Mouse (Mus musculus) kidney, adult 11 months (tissue): ENCODE results near the gene Aoc2.

ENCODE experiments used
- DNase-seq: peaks from one replicate; pipeline ENCODE4 v3.0.0; 2022

The Aoc2 gene

DNA sequence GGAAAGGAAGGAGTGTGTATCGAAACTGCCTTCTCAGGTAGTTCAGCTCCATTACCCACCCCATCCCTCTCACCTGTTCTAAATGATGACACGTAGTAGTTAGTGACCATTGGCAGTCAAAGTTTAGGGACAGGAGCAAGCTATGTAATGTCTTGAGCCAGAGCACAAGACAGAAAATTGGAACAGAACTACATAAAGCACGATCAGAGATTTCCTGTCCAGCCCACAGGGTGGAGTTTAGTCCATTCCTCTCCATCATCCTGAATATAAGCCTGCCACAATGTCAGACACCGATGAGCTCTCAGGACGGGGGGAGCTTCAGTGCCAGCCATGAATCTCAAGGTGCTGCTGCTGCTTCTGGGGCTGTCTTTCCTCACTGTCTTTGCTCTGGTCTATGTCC is at the start of gene Aoc2:
Gene Aoc2 (plus strand): TSS at position 301 of the 400 bp plus-strand sequence.
- DNase-seq: no peak

- DNase-seq: no peak
These were observed 49.6 kb upstream of the Aoc2 start for GRCm38 (mm10) chr11:101275309-101275708.

DNA sequence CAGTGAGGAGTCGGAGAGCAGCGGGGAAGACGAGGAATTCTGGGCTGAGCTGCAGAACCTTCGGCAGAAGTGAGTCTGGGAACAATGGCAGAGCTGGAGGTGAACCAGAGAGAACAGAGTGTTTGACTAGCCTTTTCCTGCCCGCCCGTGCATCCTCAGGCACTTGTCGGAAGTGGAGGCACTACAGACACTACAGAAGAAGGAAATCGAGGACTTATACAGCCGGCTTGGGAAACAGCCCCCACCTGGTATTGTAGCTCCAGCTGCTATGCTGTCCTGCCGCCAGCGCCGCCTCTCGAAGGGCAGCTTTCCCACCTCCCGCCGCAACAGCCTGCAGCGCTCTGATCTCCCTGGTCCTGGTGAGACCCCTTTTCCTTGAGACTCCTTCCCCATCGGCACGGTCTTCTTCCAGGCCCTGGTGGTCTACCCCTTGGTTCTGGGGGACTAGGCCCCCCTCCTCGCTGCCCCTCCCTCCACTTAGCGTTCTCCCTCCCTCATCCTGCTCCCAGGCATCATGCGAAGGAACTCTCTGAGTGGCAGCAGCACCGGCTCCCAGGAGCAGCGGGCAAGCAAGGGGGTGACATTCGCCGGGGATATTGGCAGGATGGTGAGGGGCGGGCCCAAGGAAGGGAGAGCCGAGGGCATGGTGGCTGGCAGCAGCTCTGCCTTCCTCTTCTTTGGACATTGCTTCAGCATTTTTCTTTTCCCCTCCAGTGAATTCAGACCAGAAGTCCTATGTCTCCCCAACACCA is 48.4 kb upstream of the Aoc2 start:
- no peak for DNase-seq

GRCm38 (mm10) chr11:101277381-101278222 is 47.3 kb upstream of the Aoc2 start:
- DNase-seq: peak; percentile 91

DNA sequence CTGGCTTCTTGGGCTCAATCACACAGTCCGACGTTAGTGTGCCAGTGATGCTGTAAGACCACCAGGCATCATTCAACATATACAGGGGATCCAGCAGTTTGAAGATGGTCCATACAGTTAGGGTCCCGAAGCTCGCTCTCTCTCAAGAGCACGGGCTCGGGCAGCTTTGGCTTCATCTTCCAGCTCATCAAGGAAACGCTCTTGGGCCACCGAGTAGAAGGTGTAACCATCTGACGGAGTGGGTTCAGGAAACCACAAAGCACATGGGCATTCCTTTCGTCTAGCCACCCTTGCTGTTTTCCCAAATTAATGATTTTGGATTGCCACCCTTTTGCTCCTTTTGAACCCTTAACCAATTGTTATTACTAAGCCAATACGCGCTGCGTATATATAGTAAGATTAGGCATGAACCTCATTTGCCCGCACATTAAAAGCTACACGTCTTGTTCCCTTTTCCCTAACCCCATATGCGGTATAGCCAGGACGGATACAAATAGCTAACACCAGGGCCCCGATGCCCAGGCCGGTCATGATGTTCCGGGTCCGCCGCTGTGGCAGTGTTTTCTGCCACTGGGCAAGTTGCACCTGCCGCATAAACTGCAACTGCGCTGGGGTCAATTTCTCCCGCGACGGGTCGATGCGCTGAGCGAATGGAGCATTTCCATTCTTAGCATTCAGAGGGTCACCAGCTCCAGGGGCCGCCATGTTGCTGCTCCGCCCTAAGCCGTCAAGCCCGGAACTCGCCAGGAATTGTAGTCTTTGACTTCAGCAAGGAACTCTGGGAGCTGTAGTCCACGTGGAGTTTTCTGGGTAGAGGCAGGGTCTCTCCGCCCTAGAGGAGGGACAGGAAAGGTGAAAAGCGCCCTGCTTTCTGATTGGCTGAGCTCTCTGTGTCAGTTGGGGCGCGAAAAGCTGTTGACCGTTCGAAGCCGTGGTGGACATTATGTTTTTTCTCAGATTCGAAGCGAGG is 46.4 kb upstream of the Aoc2 start, which contains the start of the genes Cntd1 and Coa3:
Gene Cntd1 (plus strand): TSS at position 790 of the 970 bp plus-strand sequence.
Gene Coa3 (minus strand): TSS at position 892 of the 970 bp plus-strand sequence.
- DNase-seq: peak; percentile 91

GRCm38 (mm10) chr11:101279193-101279569 is 45.7 kb upstream of the Aoc2 start:
- no peak for DNase-seq

- DNase-seq: no peak
These were observed 44.0 kb upstream of the Aoc2 start for GRCm38 (mm10) chr11:101280837-101281236.

GRCm38 (mm10) chr11:101282896-101283295 is 42.0 kb upstream of the Aoc2 start:
- DNase-seq: no peak

DNA sequence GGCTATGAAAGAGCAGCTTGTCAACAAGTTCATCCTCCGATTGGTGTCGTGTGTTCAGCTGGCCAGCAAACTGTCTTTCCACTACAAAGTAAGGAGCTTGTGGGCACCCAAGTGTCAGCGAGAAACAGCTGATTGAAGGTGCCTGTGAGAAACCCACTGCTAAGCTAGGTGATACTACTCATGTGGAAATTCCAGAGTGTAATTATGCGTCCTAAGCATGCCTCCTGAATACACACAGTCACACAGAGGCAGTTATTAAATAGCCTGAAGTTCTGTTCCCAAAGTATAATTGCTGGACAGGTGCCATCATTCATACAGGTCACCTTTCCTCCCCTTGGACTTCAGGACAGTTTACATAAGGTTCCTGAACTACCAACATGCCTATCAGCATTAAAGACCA is 41.1 kb upstream of the Aoc2 start:
- DNase-seq: peak; percentile 79

DNA sequence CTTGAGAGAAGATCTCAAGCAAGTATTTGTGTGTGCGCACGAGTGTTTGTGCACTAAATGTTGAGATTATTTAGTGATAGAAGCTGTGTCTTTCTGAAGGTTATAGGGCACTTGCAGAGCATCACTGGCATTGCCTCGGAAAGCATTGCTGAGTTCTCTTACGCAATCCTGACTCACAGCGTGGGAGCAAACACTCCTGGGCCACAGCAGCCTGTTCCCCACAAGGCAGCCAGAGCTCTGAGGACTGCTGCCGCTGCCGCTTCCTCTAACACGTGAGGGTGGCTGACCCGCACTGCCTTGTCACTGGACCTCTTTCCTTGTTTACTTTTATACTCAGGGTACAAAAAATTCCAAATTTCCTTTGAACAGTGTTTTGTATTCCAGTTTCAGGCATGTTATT is 37.6 kb upstream of the Aoc2 start:
- no peak for DNase-seq

- no peak for DNase-seq
These were observed 33.6 kb upstream of the Aoc2 start for GRCm38 (mm10) chr11:101291231-101291630.

- no peak for DNase-seq
These were observed 29.7 kb upstream of the Aoc2 start for GRCm38 (mm10) chr11:101295191-101295590.

GRCm38 (mm10) chr11:101300881-101301280 is 24.0 kb upstream of the Aoc2 start:
- DNase-seq: no peak

DNA sequence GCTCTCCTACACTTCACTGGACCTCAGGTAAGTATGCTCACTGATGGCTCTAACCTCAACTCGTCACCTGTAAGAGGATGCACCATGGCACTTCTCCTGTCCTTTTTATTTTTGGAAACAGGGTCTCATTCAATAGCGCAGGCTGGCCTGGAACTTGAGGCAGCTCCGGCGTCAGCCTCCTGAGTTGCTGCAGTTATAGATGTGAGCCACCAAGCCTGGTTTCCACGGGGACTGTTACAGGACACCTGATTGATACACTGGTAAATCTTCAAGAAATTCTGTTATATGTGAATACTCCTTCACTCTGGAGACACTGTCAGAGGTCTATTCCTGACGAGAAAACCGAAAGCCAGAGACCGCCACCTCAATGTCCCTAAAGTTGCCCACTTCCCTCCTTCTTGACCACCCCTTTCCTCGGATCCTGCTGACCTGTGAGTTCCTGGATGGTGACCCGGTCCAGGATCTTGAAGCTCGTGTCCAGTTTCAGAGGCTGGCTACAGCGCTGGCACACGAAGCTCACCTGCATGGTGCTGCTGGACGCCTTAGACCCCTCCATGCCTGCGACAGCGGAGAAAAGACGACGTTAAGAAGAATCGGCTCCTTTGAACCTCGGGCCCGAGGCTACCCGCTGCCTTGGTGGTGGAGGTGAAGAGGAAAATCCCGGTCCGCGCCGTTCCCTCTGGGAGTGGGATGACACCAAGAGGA is 23.4 kb upstream of the Aoc2 start:
- DNase-seq: no peak

- DNase-seq: peak; percentile 93
These were observed 22.7 kb upstream of the Aoc2 start, which contains the start of gene Becn1 for GRCm38 (mm10) chr11:101302004-101302798. Gene Becn1, minus strand, starts transcription at chr11:101302286.

GRCm38 (mm10) chr11:101307744-101308143 is 17.1 kb upstream of the Aoc2 start:
- no peak for DNase-seq

DNA sequence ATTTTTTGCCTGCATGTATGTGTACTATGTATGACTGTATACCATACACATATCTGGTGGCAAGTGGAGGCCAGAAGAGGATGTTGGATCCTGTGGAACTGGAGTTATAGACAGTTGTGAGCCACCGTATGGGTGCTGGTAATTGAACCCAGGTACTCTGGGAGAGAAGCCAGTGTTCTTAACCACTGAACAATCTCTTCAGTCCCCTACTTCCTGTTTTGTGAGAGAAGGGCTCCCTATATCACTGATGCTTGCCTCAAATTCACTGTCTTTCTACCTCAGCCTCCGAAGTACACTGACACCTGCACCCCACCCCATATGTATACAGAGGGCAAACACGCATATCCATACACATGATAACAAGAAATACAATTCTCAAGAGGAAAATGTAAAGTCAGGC is 13.8 kb upstream of the Aoc2 start:
- no peak for DNase-seq

DNA sequence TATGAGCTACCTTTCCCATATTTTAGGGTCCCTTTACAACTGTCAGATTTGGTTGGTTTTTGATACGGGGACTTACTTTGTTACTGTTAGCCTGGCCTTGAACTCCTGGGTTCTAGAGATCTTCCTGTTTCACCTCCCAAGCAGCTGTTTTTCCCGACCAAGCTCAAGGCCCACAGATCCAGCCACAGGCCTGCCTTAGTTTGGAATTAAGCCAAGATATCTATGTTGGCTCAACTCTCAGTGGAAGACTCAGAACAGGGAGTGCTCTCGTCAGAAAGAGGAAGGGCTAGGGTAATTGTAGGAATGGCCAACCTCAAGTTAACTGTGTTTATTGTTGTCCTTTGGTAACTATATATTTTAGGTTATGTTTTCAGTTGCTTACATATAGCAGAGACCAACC is 12.7 kb upstream of the Aoc2 start:
- DNase-seq: no peak

GRCm38 (mm10) chr11:101314567-101314966 is 10.3 kb upstream of the Aoc2 start:
- no peak for DNase-seq

- DNase-seq: no peak
These were observed 9.7 kb upstream of the Aoc2 start for GRCm38 (mm10) chr11:101315082-101315650.
